Mouse (Mus musculus): ENCODE data around the gene Inha.

- no peak for TF ChIP-seq TAL1 (IDR thresholded peaks at IDR 0.05; ENCODE audit: low read length)
- TF ChIP-seq GATA1 (IDR thresholded peaks at IDR 0.05; ENCODE audit: low read length): no peak
Observed at GRCm38 (mm10) chr1:75487405-75488161, 19.3 kb upstream of the Inha start.

Measured in erythroblast, embryonic 14.5 days (primary cell).